In the genomic region with DNA sequence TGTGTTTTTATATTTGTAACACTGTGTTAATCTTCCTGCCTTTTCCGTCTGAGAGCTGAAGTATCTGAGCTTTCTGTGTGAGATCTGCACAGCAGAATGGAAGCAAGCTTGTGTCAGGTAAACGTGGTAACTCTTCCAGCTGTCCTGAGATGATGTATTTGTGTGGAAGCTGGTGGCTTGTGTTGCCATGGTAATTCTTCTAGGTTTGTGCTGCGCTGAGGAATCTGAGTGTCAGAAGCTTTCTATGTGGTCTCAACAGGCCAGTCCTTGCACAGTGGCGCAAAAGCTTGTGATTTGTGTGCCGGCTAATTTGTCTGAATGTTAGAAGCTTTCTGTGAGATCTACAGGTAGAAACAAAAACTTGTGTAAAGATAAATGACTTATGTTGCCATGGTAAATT, we compare ENCODE assay signal across 24 mouse cellular contexts. TPM values are rescaled to one million over a fixed set of nuclear protein-coding genes. Genes with fewer than 3 reads are reported as not detected.
A peak's percentile ranks its signal among the peaks of the same experiment; 100 is the strongest.
DNase-seq lines count a peak whose midpoint lies in the region; ATAC-seq and TF ChIP-seq lines count a peak whose summit lies in the region.
"Not testable (repeated sequence)": the region's sequence is repeated elsewhere in the genome, so short reads cannot be mapped to it uniquely, and the experiment has no call there.
"Had no signal": no experiment of that assay in that cellular context is flagged by ENCODE, and none has a peak within 500 bp of the region (broad histone marks: within the 10 kb centered on the region; RNA-seq: fewer than 3 reads in every experiment).

No protein-coding gene starts in this region.

- not testable (repeated sequence) for H3K4me3 ChIP-seq in forebrain, postnatal 0 days (ENCODE audit: low read depth, low read length); hindbrain, embryonic 16.5 days (ENCODE audit: low read length); midbrain, embryonic 16.5 days (ENCODE audit: low read depth, low read length)

- not testable (repeated sequence) for H3K9ac ChIP-seq in forebrain, postnatal 0 days; hindbrain, embryonic 16.5 days (ENCODE audit: low read depth, low read length); midbrain, embryonic 16.5 days (ENCODE audit: low read depth, low read length)

- H3K27me3 ChIP-seq in forebrain, postnatal 0 days (ENCODE audit: insufficient read depth, low read length); hindbrain, embryonic 16.5 days (replicated peaks; ENCODE audit: control insufficient read depth, insufficient read depth, low read length); midbrain, embryonic 16.5 days (ENCODE audit: control insufficient read depth, insufficient read depth, low read depth, low read length): not testable (repeated sequence)

- 64% methylated on average over 5 of the region's 5 CpGs for WGBS in forebrain, postnatal 0 days
- 60% methylated on average over 5 of the region's 5 CpGs for WGBS in hindbrain, embryonic 16.5 days
- WGBS in midbrain, embryonic 16.5 days, result 60% methylated on average over 5 of the region's 5 CpGs

- not testable (repeated sequence) for H3K36me3 ChIP-seq in forebrain, postnatal 0 days (ENCODE audit: insufficient read depth); hindbrain, embryonic 16.5 days (ENCODE audit: control insufficient read depth, insufficient read depth, low read length); midbrain, embryonic 16.5 days (ENCODE audit: control insufficient read depth, insufficient read depth, low read length)

- peak; percentile 25 for DNase-seq in brain, adult 2 months (ENCODE audit: low read depth, low spot score)
- DNase-seq in forebrain, postnatal 0 days, result peak; percentile 2
- DNase-seq in mesoderm, embryonic 11.5 days (ENCODE audit: low read depth, low spot score), result peak; percentile 0
- DNase-seq in right cerebral cortex, adult 2 months (ENCODE audit: low spot score in 2 of 2), result peak; percentile 6 to 15

- TF ChIP-seq CTCF in forebrain, postnatal 0 days (IDR thresholded peaks at IDR 0.05; ENCODE audit: low read depth), result not testable (repeated sequence)

- not testable (repeated sequence) for H3K4me2 ChIP-seq in forebrain, postnatal 0 days (ENCODE audit: low read depth); hindbrain, embryonic 16.5 days (ENCODE audit: low read length); midbrain, embryonic 16.5 days (ENCODE audit: low read length)

- ATAC-seq in forebrain, postnatal 0 days, result peak; percentile 43; the same call in 1 of the 2 replicates
- ATAC-seq in frontal cortex, adult (ENCODE audit: low TSS enrichment), result peak; percentile 52; the same call in 1 of the 2 replicates
- ATAC-seq in hindbrain, embryonic 16.5 days, result peak; percentile 76; the same call in 1 of the 2 replicates
- ATAC-seq in midbrain, embryonic 16.5 days, result 0 out of 2 replicates have a peak, but pooled peaks have one; percentile 58

- not testable (repeated sequence) for H3K9me3 ChIP-seq in forebrain, postnatal 0 days (ENCODE audit: low read length); hindbrain, embryonic 16.5 days (ENCODE audit: control insufficient read depth, low read length); midbrain, embryonic 16.5 days (replicated peaks; ENCODE audit: control insufficient read depth, low read length, poor library complexity, severe bottlenecking)

- not testable (repeated sequence) for H3K27ac ChIP-seq in forebrain, postnatal 0 days (ENCODE audit: low read depth, low read length); hindbrain, embryonic 16.5 days (ENCODE audit: low read depth, low read length); midbrain, embryonic 16.5 days (ENCODE audit: low read length)

- not testable (repeated sequence) for H3K4me1 ChIP-seq in forebrain, postnatal 0 days (ENCODE audit: insufficient read depth); hindbrain, embryonic 16.5 days (ENCODE audit: control insufficient read depth, insufficient read depth, low read depth, low read length); midbrain, embryonic 16.5 days (ENCODE audit: control insufficient read depth, insufficient read depth, low read length)

RNA-seq across cellular contexts. Expression of a gene that starts 43.8 kb away (rescaled TPM):
- not detected in 2 replicates for total RNA-seq in forebrain, postnatal 0 days (2014; rRNA removed)
- not detected in 2 replicates for polyA plus RNA-seq in forebrain, postnatal 0 days (2015; fragmentation: Nextera tagmentation; extraction: Ambion mirVana)
- not detected in 2 replicates for polyA plus RNA-seq in hindbrain, embryonic 16.5 days (2015; fragmentation: Nextera tagmentation; extraction: Ambion mirVana)
- polyA plus RNA-seq in midbrain, embryonic 16.5 days (2015; fragmentation: Nextera tagmentation; extraction: Ambion mirVana), result not detected in 2 replicates
- total RNA-seq: adrenal gland, adult 18-20 months; adrenal gland, adult 8-10 months; adrenal gland, postnatal 14 days; adrenal gland, postnatal 36 days; G1E had no signal
- polyA plus RNA-seq: C2C12; cerebellum, adult 2 months; cortical plate, adult 2 months; embryonic facial prominence, embryonic 10.5 days; embryonic facial prominence, embryonic 12.5 days; embryonic facial prominence, embryonic 14.5 days; forebrain, embryonic 11.5 days; forebrain, embryonic 13.5 days; forebrain, embryonic 15.5 days; frontal cortex, adult 2 months; G1E; Patski had no signal

RNA-seq across cellular contexts. Expression of a gene that starts 50.4 kb away (rescaled TPM):
- total RNA-seq in forebrain, postnatal 0 days (2014; rRNA removed), result not detected in 2 replicates
- 0.12 TPM in 1 of 2 replicates, not detected in the other for polyA plus RNA-seq in forebrain, postnatal 0 days (2015; fragmentation: Nextera tagmentation; extraction: Ambion mirVana)
- not detected in 2 replicates for polyA plus RNA-seq in hindbrain, embryonic 16.5 days (2015; fragmentation: Nextera tagmentation; extraction: Ambion mirVana)
- not detected in 2 replicates for polyA plus RNA-seq in midbrain, embryonic 16.5 days (2015; fragmentation: Nextera tagmentation; extraction: Ambion mirVana)
- total RNA-seq: adrenal gland, adult 18-20 months; adrenal gland, adult 8-10 months; adrenal gland, postnatal 14 days; adrenal gland, postnatal 36 days; G1E had no signal
- polyA plus RNA-seq: activated CD4-positive, CD25-positive, alpha-beta regulatory T cell, adult 4 months; C2C12; cortical plate, adult 2 months; embryonic facial prominence, embryonic 10.5 days; embryonic facial prominence, embryonic 12.5 days; forebrain, embryonic 11.5 days; forebrain, embryonic 13.5 days; forebrain, embryonic 15.5 days; G1E; Patski had no signal
